Mouse (Mus musculus) embryonic facial prominence, embryonic 10.5 days (tissue): ENCODE results near the gene Tmem30a. TPM values are rescaled to one million over a fixed set of nuclear protein-coding genes. Genes with fewer than 3 reads are reported as not detected.

Experiments
- DNase-seq: peaks from one replicate; pipeline ENCODE4 v3.0.0-alpha.2; 2017; ENCODE audit warnings: low spot score
- H3K27ac ChIP-seq: fragments of 300-500 bp; sonication (generic); replicated peaks from 2 replicates; pipeline ENCODE4 v1.5.1; 2016; ENCODE audit warnings: mild to moderate bottlenecking
- H3K27me3 ChIP-seq: fragments of 300-500 bp; sonication (generic); replicated peaks from 2 replicates; pipeline ENCODE4 v1.6.1; 2016; ENCODE audit warnings: low read depth, mild to moderate bottlenecking; ENCODE audit not compliant: poor library complexity, severe bottlenecking
- H3K36me3 ChIP-seq: fragments of 300-500 bp; sonication (generic); replicated peaks from 2 replicates; pipeline ENCODE4 v1.6.1; 2016; ENCODE audit warnings: mild to moderate bottlenecking, moderate library complexity
- H3K4me1 ChIP-seq: fragments of 300-500 bp; sonication (generic); 2 replicates; pipeline ENCODE4 v1.6.1; 2016
- H3K4me3 ChIP-seq: fragments of 300-500 bp; sonication (generic); 2 replicates; pipeline ENCODE4 v1.5.1; 2016; ENCODE audit warnings: mild to moderate bottlenecking, moderate library complexity
- H3K9me3 ChIP-seq: fragments of 300-500 bp; sonication (generic); 2 replicates; pipeline ENCODE4 v1.6.1; 2016; ENCODE audit warnings: mild to moderate bottlenecking
- WGBS: fragments of 180-500 bp; shearing (Covaris S2); methylation state at CpG from one replicate; pipeline ENCODE4 v1.1.7; 2016; 5-methylcytosine and 5-hydroxymethylcytosine counted together
- polyA plus RNA-seq: library from polyadenylated mRNA; unstranded; fragments of >200 nt; fragmentation: Nextera tagmentation; extraction: Ambion mirVana; gene quantifications from 2 replicates; pipeline ENCODE4 v1.2.1, GENCODE M21; 2016

Gene Tmem30a
- polyA plus RNA-seq, 1 experiment from 2014 or later, result 49.6 TPM

- no peaks in the 10 kb centered on the region for H3K4me1 ChIP-seq
- no peak overlapping the region for H3K4me3 ChIP-seq
- no peaks in the 10 kb centered on the region for H3K9me3 ChIP-seq
- peaks cover 21% of the 10 kb centered on the region for H3K36me3 ChIP-seq
- H3K27ac ChIP-seq, result no peak overlapping the region
- DNase-seq, result no peak
- H3K27me3 ChIP-seq, result no peaks in the 10 kb centered on the region
- 93% methylated on average over 4 of the region's 4 CpGs for WGBS
These were observed 21.3 kb upstream of the Tmem30a start for GRCm38 (mm10) chr9:79814592-79814991.

- Histone ChIP-seq H3K4me3 (no peak overlapping the region), H3K27ac (no peak overlapping the region), H3K9me3 (no peaks in the 10 kb centered on the region), H3K36me3 (no peaks in the 10 kb centered on the region), H3K27me3 (no peaks in the 10 kb centered on the region), H3K4me1 (peaks cover 5% of the 10 kb centered on the region; the same call in 1 of the 2 replicates)
- WGBS, result 79% methylated on average over 11 of the region's 11 CpGs
- no peak for DNase-seq
These were observed 17.9 kb upstream of the Tmem30a start for GRCm38 (mm10) chr9:79810969-79811902.

- no peaks in the 10 kb centered on the region for H3K9me3 ChIP-seq
- no peak overlapping the region for H3K4me3 ChIP-seq
- no peaks in the 10 kb centered on the region for H3K27me3 ChIP-seq
- H3K36me3 ChIP-seq, result no peaks in the 10 kb centered on the region
- H3K4me1 ChIP-seq, result peaks cover 5% of the 10 kb centered on the region; the same call in 1 of the 2 replicates
- no peak for DNase-seq
- no peak overlapping the region for H3K27ac ChIP-seq
- 88% methylated on average over 3 of the region's 3 CpGs for WGBS
These were observed 17.2 kb upstream of the Tmem30a start for GRCm38 (mm10) chr9:79810534-79810933.

DNA sequence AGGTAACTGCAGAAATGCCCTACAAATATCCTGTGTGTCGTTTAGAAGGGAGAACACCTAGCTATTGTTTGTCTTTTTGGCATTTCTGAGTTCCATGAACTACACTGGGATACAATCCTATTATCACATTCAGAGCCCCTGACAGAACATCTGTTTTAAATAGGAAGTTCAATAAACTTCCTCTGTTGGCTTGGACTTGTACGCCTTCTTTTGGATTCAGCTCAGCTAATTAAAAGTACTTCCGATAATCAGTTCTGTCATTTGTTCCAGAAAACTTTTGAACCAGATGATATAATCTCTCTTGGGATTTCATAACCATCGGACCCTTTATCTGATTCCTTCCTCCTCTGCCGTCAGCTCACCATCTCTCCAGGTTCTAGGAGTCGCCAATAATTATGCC, 16.1 kb upstream of the Tmem30a start:
- Histone ChIP-seq H3K9me3 (no peaks in the 10 kb centered on the region), H3K36me3 (no peaks in the 10 kb centered on the region), H3K4me3 (no peak overlapping the region), H3K27me3 (no peaks in the 10 kb centered on the region), H3K4me1 (peaks cover 5% of the 10 kb centered on the region; the same call in 1 of the 2 replicates), H3K27ac (no peak overlapping the region)
- no peak for DNase-seq
- 50% methylated on average over 6 of the region's 6 CpGs for WGBS

DNA sequence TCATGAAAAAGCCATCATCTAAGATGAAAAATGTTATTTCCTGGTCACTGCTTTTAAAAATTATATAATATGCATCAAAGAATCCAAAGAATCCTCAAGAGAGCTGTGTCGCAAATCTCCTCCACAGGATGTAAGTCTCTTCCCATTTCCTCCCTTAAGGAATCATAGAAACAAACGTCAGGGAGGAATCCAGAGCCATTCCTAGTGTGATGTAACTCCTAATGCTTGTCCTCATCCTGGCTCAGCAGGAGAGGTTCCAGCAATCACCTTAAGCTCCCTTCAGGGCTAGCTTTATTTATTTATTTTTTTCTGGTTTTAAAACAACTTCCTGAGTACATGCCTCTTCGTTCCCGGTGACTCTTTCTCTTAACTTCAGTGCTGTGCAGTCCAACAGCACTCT, 13.9 kb upstream of the Tmem30a start:
- H3K4me3 ChIP-seq, result no peak overlapping the region
- 53% methylated on average over 4 of the region's 4 CpGs for whole genome bisulfite sequencing

DNA sequence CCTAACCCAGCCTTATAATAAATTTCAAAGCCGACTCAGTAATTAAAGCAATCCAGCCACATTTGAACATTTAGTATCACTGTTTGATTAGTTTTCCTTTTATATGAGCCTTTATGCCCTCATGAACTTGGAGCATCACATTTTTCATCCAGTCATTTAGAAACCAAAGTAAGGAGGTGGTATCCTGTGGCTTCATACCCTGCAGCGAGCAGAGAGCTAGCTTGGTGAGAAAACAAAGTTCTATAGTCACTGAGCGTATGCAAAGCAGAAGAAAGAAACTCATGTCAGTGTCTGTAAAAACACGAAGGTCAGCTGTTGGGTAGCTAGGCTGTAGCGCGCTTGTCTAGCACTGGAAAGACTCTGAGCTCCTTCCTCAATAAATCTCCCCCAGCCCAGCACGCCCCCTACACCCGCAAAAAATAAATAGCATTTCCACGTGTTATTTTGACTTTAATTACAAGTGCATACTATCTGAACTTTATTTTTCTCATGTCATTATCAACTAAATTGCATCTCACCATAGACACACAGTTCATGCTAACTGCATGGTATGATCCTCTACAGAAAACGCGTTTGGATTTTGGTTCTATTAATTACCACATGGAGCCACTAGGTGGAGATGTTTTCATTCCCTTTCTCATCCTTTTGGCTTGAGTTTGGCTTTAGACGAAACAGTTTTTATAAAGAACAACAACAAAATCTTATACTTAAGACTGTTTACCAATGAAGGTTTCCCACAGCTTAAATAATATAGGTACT, 13.2 kb upstream of the Tmem30a start:
- H3K9me3 ChIP-seq, result no peaks in the 10 kb centered on the region
- peaks cover 5% of the 10 kb centered on the region; the same call in 1 of the 2 replicates for H3K4me1 ChIP-seq
- no peaks in the 10 kb centered on the region for H3K27me3 ChIP-seq
- no peak overlapping the region for H3K27ac ChIP-seq
- no peak overlapping the region for H3K4me3 ChIP-seq
- WGBS, result 46% methylated on average over 12 of the region's 12 CpGs
- no peaks in the 10 kb centered on the region for H3K36me3 ChIP-seq
- DNase-seq, result no peak

More for the DNA sequence above, 13.9 kb upstream of the Tmem30a start:
- DNase-seq, result no peak
- no peak overlapping the region for H3K27ac ChIP-seq
- H3K27me3 ChIP-seq, result no peaks in the 10 kb centered on the region
- peaks cover 5% of the 10 kb centered on the region; the same call in 1 of the 2 replicates for H3K4me1 ChIP-seq
- H3K9me3 ChIP-seq, result no peaks in the 10 kb centered on the region
- H3K36me3 ChIP-seq, result no peaks in the 10 kb centered on the region

DNA sequence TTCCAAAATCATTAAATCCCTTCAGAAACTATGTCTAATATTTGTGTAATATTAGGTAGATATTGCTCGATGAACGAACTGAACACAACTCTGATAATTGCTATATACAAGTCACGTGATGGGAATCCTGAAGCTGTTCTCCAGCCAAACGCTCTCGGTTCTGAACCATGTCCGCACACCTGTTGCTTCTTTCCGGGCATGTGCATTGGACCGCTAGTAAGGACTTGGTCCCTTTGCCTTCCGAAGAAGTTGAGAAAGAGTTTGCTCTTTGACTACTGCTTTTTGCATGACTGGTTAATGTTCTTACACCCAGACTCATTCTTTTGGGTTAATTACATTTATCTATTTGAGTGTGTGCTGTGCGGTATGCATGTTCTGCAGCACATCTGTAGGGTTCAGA, 12.1 kb upstream of the Tmem30a start:
- Histone ChIP-seq H3K9me3 (no peaks in the 10 kb centered on the region), H3K27ac (no peak overlapping the region), H3K4me1 (peaks cover 5% of the 10 kb centered on the region; the same call in 1 of the 2 replicates), H3K36me3 (no peaks in the 10 kb centered on the region), H3K27me3 (no peaks in the 10 kb centered on the region), H3K4me3 (no peak overlapping the region)
- 90% methylated on average over 10 of the region's 10 CpGs for WGBS
- DNase-seq, result no peak

GRCm38 (mm10) chr9:79796461-79797135, 3.3 kb upstream of the Tmem30a start:
- H3K9me3 ChIP-seq, result no peaks in the 10 kb centered on the region
- DNase-seq, result no peak

GRCm38 (mm10) chr9:79795076-79795475, 1.8 kb upstream of the Tmem30a start:
- Histone ChIP-seq H3K4me1 (peaks cover 15% of the 10 kb centered on the region), H3K9me3 (no peaks in the 10 kb centered on the region), H3K27ac (no peak overlapping the region)

More at GRCm38 (mm10) chr9:79796461-79797135, 3.3 kb upstream of the Tmem30a start:
- H3K27me3 ChIP-seq, result no peaks in the 10 kb centered on the region
- no peak overlapping the region for H3K4me3 ChIP-seq
- 70% methylated on average over 7 of the region's 7 CpGs for whole genome bisulfite sequencing
- no peaks in the 10 kb centered on the region for H3K36me3 ChIP-seq
- H3K27ac ChIP-seq, result no peak overlapping the region
- peaks cover 12% of the 10 kb centered on the region for H3K4me1 ChIP-seq

DNA sequence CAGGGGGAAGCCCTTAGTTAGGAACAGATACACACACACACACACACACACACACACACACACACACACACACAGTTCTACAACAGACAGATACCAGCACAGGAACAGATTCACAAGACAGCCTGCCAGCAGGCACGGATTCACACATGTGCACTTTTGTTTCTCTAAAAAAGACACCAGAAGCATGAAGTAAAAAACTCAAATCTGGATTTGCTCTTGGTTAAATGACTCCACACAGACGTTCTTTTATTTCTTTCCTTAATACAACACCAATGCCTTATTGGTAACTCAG, 7.6 kb downstream of the Tmem30a start:
- WGBS, result 86% methylated on average over 2 of the region's 2 CpGs
- Histone ChIP-seq H3K4me1 (peaks cover 4% of the 10 kb centered on the region; the same call in 1 of the 2 replicates), H3K36me3 (no peaks in the 10 kb centered on the region), H3K27me3 (no peaks in the 10 kb centered on the region), H3K27ac (no peak overlapping the region), H3K4me3 (no peak overlapping the region), H3K9me3 (no peaks in the 10 kb centered on the region)
- DNase-seq, result no peak

More at GRCm38 (mm10) chr9:79795076-79795475, 1.8 kb upstream of the Tmem30a start:
- Histone ChIP-seq H3K36me3 (no peaks in the 10 kb centered on the region), H3K27me3 (no peaks in the 10 kb centered on the region), H3K4me3 (no peak overlapping the region)
- DNase-seq, result no peak
- 77% methylated on average over 1 of the region's 1 CpGs for WGBS

GRCm38 (mm10) chr9:79784934-79785793, 8.1 kb downstream of the Tmem30a start:
- H3K36me3 ChIP-seq, result no peaks in the 10 kb centered on the region
- WGBS, result 91% methylated on average over 2 of the region's 2 CpGs
- H3K27me3 ChIP-seq, result no peaks in the 10 kb centered on the region
- DNase-seq, result no peak
- H3K9me3 ChIP-seq, result no peaks in the 10 kb centered on the region
- no peak overlapping the region for H3K4me3 ChIP-seq
- no peak overlapping the region for H3K27ac ChIP-seq
- peaks cover 2% of the 10 kb centered on the region; the same call in 1 of the 2 replicates for H3K4me1 ChIP-seq
